18 mouse cellular contexts compared by ENCODE assay signal in genomic region chr10:94567915-94568314, GRCm38 (mm10).
DNase-seq lines count a peak whose midpoint lies in the region; TF ChIP-seq lines count a peak whose summit lies in the region.
"Had no signal": no experiment of that assay in that cellular context is flagged by ENCODE, and none has a peak within 500 bp of the region (broad histone marks: within the 10 kb centered on the region; RNA-seq: fewer than 3 reads in every experiment).

No protein-coding gene starts in this region.

- TF ChIP-seq CTCF in gastrocnemius, adult 2 months (IDR thresholded peaks at IDR 0.05) = no peak

- H3K4me3 ChIP-seq in gastrocnemius, adult 2 months = peak overlapping the region; percentile 27
- no peak overlapping the region for H3K4me3 ChIP-seq in brown adipose tissue, adult 24 weeks (ENCODE audit: insufficient read depth, low read depth, low read length)
- H3K4me3 ChIP-seq: embryonic facial prominence, embryonic 15.5 days; forebrain, embryonic 15.5 days; heart, embryonic 15.5 days; hindbrain, embryonic 15.5 days; midbrain, embryonic 13.5 days had no signal

- H3K27ac ChIP-seq in gastrocnemius, adult 2 months = peak overlapping the region; percentile 91
- H3K27ac ChIP-seq in brown adipose tissue, adult 24 weeks (replicated peaks; ENCODE audit: low read depth, low read length) = 0 out of 2 replicates have a peak overlapping the region, but pooled peaks have one; percentile 4
- H3K27ac ChIP-seq: embryonic facial prominence, embryonic 15.5 days; forebrain, embryonic 15.5 days; heart, embryonic 15.5 days; hindbrain, embryonic 15.5 days; liver, embryonic 14.5 days; midbrain, embryonic 13.5 days had no signal

- DNase-seq in gastrocnemius, adult 2 months = peak; percentile 78
- no peak for DNase-seq in gastrocnemius, postnatal 10 days
- DNase-seq in lung, postnatal 36 days = peak; percentile 42
- no peak for DNase-seq in lung, postnatal 14 days
- DNase-seq in fat pad, adult 2 months (ENCODE audit: extremely low read depth, low read depth, low spot score) = peak; percentile 89
- DNase-seq in frontal cortex, postnatal 14 days (ENCODE audit: low spot score in 2 of 2) = no peak
- no peak for DNase-seq in heart, adult 8-10 months (ENCODE audit: low spot score)
- DNase-seq: adrenal gland, postnatal 14 days; kidney, adult 8-10 months; lung, postnatal 4 days; thymus, postnatal 4 days had no signal

- peaks cover 41% of the 10 kb centered on the region for H3K4me1 ChIP-seq in brown adipose tissue, adult 24 weeks (ENCODE audit: control insufficient read depth, insufficient read depth, insufficient read length, low read length)

- intact Hi-C loops in gastrocnemius, adult 2 months (cut with DNase I) = no loop called here

Comparison
In these comparisons a context has a peak if more than half of its experiments do, and no peak if none do; other contexts are left out.
1. DNase-seq: peak in gastrocnemius, adult 2 months (single experiment), lung, postnatal 36 days (single experiment) and fat pad, adult 2 months (single experiment); none in gastrocnemius, postnatal 10 days (single experiment), lung, postnatal 14 days (single experiment), frontal cortex, postnatal 14 days (0 of 2) and heart, adult 8-10 months (single experiment).